Mouse (Mus musculus): Measurements from ENCODE around the gene Dhh.
"Not testable (repeated sequence)": the region's sequence is repeated elsewhere in the genome, so short reads cannot be mapped to it uniquely, and the experiment has no call there.

Dhh gene

GRCm38 (mm10) chr15:98897928-98898800, at the start of gene Dhh:
Dhh (minus strand) TSS chr15:98898540.
- no peak for DNase-seq

GRCm38 (mm10) chr15:98947884-98948283, 49.5 kb upstream of the Dhh start:
- DNase-seq, result no peak

- DNase-seq, result no peak
Observed at GRCm38 (mm10) chr15:98943133-98943532, 44.8 kb upstream of the Dhh start.

- DNase-seq, result no peak
Observed at GRCm38 (mm10) chr15:98942081-98942480, 43.7 kb upstream of the Dhh start.

- DNase-seq, result no peak
Observed at GRCm38 (mm10) chr15:98941539-98941938, 43.2 kb upstream of the Dhh start.

GRCm38 (mm10) chr15:98940816-98941215, 42.5 kb upstream of the Dhh start:
- peak; percentile 54 for DNase-seq

- peak; percentile 95 for DNase-seq
Observed at GRCm38 (mm10) chr15:98934217-98934839, 36.0 kb upstream of the Dhh start, which contains the start of gene Tuba1b. Tuba1b (minus strand) TSS chr15:98934565.

GRCm38 (mm10) chr15:98933833-98934216, 35.5 kb upstream of the Dhh start:
- DNase-seq, result peak; percentile 97

- peak; percentile 69 for DNase-seq
Observed at GRCm38 (mm10) chr15:98933004-98933671, 34.8 kb upstream of the Dhh start.

- DNase-seq, result no peak
Observed at GRCm38 (mm10) chr15:98930998-98931397, 32.7 kb upstream of the Dhh start.

GRCm38 (mm10) chr15:98930017-98930734, 31.8 kb upstream of the Dhh start:
- no peak for DNase-seq

- DNase-seq, result peak; percentile 84
Observed at GRCm38 (mm10) chr15:98928598-98929240, 30.4 kb upstream of the Dhh start.

- DNase-seq, result no peak
Observed at GRCm38 (mm10) chr15:98927566-98927965, 29.2 kb upstream of the Dhh start.

- no peak for DNase-seq
Observed at GRCm38 (mm10) chr15:98924682-98925081, 26.3 kb upstream of the Dhh start.

GRCm38 (mm10) chr15:98923031-98923537, 24.7 kb upstream of the Dhh start:
- DNase-seq, result no peak

GRCm38 (mm10) chr15:98922581-98922980, 24.2 kb upstream of the Dhh start:
- no peak for DNase-seq

- no peak for DNase-seq
Observed at GRCm38 (mm10) chr15:98921510-98921909, 23.2 kb upstream of the Dhh start.

- DNase-seq, result not testable (repeated sequence)
Observed at GRCm38 (mm10) chr15:98918499-98918895, 20.2 kb upstream of the Dhh start.

GRCm38 (mm10) chr15:98917538-98918498, 19.5 kb upstream of the Dhh start, which contains the start of gene Lmbr1l:
Lmbr1l (minus strand) TSS chr15:98918231.
- DNase-seq, result peak; percentile 99

- no peak for DNase-seq
Observed at GRCm38 (mm10) chr15:98917091-98917490, 18.8 kb upstream of the Dhh start.

GRCm38 (mm10) chr15:98916016-98916415, 17.7 kb upstream of the Dhh start:
- DNase-seq, result no peak
